Mouse (Mus musculus) T-helper 17 cell (primary cell): ENCODE measurements around the gene Zpbp.

Experiments
- in situ Hi-C, 2 experiments: fragments of 300-600 bp; cut with MboI, MseI; formaldehyde crosslinking; loops; 1 replicate in 1 of 2; 2 replicates in 1 of 2; pipeline ENCODE4 v1.15.1; 2025; ENCODE audit warnings: high pct_unique_total_duplicates in 2 of 2

The Zpbp gene

DNA sequence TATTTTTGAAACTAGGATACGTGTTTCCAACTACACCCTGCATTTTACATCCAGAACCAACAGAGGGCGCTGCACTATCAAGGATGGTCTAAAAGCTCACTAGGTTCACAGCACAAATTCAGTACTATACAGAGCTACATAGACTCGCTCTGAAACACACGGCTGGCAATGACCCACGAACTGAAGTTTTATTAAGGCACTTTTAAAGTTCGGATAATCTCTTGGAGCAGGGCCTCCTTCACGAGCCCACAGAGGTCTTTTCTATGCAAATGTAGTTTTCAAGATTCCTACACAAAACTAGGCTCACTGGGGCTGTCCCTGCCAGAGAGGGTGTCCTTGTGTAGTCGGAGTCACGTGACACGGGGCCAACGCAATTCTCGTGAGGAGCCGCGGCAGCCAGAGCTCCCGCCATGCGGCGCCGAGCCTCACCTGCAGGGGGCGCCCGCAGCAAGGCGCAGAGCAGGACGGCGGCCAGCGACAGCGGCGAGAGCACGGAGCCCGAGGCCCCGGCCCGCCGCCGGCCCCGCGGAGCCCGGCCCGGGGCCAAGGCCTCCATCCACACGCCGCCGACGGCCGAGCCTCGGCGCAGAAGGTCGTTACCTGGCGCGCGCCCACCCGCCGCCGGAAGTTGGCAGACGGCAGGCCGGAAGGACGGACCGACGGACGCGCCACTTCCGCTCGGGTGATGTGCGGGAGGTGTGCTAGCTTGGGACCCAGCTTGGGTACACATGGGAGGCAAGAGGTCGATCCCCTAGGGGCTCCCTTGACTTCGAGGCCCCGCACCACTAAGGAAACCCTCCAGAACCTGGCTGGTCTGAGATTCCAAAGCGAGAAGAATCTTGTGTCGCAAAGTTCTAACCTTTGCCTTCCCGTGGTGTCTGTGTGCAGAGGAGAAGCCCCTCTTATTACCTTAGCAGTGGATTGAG lies at the start of gene Zpbp, which contains the start of gene Spata48:
Gene Zpbp (minus strand): TSS at position 774 of the 926 bp plus-strand sequence.
Gene Spata48 (plus strand): TSS at position 460 of the 926 bp plus-strand sequence.
- in situ Hi-C loops: no loop called here

DNA sequence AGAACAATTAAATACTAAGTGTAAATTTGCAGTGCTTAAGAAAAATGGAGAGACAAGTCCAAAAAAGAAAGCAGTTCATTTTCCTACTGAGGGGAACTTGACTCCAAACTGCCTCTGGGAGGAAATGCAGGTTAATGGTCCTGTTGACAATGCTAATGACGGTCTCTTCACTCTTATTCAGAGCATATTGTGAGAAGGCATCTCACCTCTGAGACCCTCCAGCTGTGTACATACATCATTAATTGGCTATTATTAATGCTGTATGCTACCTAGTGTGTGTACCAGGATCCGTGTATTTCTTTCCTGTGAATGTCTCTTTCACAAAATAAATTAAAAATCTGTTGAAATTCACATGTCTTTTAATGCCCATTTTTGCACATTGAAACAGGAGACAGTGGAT lies 47.2 kb upstream of the Zpbp start:
- in situ Hi-C loops: no loop called here

DNA sequence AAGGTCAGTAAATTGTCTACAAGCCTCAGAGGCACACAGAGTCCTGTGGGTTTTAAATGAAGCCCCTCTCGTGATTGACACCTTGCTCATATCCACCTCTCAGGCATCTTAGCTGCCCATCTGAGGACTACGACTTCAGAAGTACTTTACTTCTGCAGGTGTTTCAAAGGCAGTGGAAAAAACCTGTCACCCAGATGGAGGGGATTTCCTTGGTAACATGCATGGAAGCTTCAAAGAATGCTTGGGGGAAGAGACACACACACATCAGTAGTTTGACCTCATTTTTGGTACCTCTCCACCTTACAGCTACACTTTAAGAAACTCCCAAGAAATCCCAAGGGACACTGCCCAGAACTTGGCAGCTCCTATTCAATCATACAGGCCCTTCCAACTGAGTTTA lies 44.0 kb upstream of the Zpbp start:
- in situ Hi-C loops: no loop called here

DNA sequence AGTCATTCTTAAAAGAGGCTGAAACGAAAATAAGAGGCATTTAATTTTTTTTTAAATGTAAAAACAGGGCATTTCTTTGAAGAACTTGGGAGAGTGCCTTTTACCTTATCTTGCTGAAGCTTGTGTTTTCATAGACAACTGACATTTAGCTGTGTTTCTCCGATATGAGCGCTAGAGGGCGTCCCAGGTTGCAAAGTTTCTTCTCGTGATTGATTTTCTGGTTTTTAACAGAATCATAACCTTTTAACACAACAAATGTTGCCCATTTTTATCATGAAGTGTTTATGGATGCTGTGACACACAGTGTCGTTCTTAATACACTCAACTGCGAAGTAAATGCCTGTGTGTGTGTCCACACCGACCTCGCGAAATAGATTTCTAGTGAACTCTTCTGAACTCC lies 37.7 kb upstream of the Zpbp start:
- in situ Hi-C loops: loop anchor here (5.0 kb wide), 3 partner anchors 57 to 247 kb away; no protein-coding TSS in a partner anchor

DNA sequence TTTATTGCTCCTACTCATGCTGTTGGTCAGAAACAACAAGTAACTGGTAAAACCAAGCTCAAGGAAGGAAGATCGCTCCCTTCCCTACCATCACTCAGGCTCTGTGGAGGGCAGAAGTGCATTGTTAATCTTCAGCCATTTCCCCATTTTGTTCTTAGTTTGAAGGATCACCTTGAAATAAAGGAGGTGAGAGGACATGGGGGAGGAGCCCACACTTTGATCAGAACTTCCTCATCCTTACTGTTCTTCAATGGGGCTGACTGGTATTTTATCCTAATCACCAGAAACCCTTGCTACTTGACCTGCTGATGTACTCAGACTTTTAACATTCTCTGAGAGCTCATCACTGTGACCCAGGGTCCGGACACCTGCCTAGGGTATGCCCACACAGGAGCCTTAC lies 33.5 kb upstream of the Zpbp start:
- in situ Hi-C loops: loop anchor here in 1 of 2 experiments (5.0 kb wide), 1 partner anchor 252 kb away; no protein-coding TSS in a partner anchor

DNA sequence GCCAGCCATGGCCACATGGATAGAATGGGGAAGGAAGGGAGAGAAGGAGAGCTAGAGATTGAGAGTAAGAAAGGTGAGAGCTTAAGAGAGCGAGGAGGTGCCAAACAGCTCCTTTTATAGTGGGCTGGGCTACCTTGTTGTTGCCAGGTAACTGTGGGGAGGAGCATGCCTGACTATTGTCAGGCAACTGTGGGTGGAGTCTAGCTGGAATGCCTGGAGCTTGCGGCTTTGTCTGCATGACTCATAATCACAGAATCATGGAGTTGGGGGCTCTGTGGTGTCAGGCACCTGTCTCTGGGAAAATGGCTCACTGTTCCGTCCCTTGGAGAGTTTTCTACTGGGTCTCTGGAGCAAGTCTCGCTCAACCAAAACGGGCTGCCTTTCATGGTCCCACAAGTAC lies 29.8 kb upstream of the Zpbp start:
- in situ Hi-C loops: no loop called here

DNA sequence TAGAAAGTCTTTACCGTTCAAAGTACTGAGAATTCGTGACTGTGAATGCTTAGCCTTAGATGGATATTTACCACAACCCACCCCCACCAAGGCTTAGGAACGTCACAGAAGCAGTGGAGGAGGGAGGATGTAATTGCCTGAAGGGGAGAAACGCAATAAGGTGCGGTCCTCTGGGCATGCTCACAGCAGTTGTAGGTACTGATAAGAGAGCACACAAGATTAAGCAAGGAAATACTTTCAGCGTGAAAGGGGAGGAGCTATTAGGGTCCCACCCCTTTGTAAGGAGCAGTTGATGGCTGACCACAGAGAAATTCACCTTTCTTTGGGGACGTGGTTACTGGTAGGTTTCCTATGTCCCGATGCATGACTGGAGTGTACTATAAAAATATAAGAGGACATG lies 22.2 kb upstream of the Zpbp start:
- in situ Hi-C loops: no loop called here

DNA sequence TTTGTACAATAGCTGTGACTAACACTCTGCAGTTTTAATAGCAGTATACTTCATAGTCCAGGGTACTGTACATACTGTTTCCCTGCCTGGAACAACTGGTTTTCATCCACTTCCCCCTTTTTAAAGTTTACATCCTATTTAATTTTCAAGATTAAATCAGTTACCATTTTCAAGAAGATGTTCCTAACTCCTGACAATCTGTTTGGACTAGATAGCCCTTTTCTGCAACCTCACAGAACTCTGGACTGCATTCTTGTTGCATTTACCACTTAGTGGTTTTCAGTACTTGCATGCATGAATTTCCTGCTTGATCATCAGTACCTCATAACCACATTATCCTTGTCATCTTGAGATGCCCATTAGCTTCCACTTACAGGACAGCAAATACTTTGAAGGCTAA lies 6.7 kb upstream of the Zpbp start:
- in situ Hi-C loops: no loop called here

DNA sequence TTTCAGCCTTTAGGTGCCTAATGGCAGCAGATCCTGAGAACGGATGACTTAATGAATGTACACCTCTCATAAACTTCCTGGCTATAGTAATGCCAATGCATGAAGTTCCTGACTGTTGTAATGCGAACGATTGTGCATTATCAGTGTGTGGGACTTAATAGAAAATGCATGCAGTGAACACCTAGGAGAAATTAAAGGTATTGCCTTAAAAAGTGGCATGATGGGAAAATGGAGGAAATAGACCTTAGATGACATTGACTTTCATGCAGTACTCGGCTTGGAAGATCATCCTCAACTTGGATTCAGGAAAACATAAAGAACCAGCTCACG lies 318 bp upstream of the Zpbp start:
- in situ Hi-C loops: no loop called here

DNA sequence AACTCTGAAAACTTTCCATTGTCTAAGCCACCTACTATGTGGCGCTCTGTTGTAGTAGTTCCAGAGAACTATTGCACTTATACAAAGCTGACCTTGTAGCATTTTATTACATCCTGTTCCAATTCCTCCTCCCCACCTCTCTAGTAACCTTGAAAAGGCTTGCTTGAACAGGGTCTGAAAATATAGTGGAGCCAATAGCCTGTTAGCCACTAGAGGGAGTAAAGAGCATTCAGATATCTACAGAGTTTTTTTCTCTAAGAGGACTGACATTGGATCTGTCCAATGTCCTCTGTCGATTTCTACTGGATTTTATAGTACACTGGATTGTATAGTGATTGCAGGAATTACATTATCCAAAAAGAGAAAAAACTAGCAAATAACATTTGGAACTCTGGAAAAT lies 7.2 kb downstream of the Zpbp start:
- in situ Hi-C loops: loop anchor here (5.0 kb wide), 3 partner anchors 337 to 522 kb away; no protein-coding TSS in a partner anchor

DNA sequence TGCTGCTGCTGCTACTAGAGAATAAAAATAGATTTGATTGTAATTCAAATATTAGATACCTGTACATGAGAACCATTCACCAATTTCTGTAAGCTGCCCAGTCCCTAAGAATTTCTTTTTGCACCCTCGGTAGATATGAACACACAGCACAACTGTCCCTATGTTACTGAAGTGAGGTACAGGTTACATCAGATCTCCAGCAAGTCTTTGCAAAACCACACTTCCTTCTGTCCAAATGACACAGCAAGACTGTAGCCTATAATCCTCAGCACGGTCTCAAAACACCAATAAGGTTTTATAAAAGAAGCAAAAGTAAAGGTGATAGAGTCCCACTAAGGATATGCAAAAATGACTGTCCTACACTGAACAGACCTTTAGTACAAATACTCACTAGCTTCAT lies 44.9 kb downstream of the Zpbp start:
- in situ Hi-C loops: no loop called here

DNA sequence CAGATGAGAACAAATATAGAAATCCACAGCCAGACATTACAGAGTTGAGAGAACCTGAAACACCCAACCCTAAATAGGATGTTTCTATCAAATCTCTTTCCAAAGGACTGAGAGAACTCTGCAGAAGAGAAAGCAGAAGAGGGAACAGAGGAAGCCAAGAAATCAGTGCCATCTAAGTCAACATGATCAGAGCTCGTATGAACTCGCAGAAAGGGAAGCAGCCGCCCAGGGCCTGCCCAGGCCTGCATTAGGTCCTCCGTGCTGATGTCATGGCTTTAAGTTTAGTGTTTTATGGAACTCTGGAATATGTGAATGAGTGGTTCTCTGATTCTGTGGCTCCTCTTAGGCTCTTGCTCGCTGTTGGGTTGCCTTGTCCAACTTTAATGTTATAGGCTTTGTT lies 48.0 kb downstream of the Zpbp start:
- in situ Hi-C loops: no loop called here

DNA sequence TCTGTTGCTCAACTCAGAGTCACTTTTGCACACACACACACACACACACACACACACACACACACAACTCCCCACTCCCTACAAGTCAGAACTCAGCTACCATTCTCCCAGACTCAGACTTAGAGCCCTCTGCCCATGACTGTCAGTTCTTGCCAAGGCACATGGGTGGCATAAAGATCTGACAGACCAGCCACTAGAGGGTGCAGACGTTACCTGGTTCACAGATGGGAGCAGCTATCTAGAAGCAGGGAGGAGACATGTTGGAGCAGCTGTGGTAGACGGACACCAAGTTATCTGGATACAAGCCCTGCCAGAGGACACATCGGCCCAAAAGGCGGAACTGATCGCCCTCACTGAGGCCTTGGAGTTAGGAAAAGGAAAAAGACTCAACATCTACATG lies 67.5 kb downstream of the Zpbp start:
- in situ Hi-C loops: no loop called here

DNA sequence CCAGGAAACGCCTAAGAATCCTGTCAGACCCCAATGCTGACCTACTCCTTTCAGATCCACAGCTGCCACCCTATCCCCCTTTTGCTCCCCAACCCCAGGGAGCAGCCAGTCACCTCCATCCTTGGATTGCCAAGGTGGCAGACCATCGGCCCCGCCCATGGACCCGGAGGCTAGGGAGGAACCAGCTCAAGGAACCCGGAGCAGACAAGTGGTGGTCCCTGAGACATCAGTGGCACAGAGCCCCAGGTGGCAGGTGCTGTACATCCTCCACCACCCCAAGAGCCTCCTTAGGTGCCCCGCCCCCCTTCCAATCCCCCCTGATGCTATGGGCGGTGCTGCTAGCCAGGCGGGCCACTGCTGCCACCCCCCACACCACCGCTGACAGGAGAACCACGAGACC lies 69.0 kb downstream of the Zpbp start:
- in situ Hi-C loops: no loop called here

DNA sequence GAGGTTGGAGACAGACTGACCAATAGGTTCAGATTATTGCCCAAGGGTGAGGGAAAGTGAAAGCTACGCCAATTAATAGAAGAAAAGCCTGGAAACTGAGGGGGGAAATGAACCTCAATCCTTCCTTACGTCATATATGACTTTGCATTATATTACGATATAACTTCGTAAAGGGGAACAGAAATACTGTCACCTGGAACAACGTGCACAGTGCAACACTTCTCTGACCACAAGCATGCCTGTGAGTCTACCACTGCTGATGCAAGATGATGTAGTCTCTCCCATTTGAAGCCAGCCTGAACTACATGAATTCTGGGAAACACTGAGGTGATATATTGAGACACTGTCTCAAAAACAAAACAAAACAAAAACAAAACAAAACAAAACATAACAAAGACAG lies 90.9 kb downstream of the Zpbp start:
- in situ Hi-C loops: no loop called here

DNA sequence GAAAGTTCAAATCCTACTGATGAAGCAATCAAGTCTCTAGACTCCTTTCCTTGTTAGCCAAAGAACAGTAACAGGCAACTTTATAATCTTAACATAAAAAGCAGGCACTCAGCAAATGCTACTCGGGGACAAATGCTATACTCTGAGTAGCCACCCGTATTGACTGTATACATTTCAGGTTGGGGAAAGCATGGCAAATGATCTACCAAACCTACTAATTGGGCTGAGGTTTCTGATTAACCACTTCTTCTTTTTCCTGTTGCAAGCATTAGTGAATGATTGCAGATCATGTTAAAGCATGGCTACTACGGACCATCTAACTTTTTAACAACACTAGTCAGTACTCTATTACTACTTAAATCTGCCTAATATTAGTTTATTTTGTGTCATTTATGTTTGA lies 178.7 kb downstream of the Zpbp start:
- in situ Hi-C loops: no loop called here

DNA sequence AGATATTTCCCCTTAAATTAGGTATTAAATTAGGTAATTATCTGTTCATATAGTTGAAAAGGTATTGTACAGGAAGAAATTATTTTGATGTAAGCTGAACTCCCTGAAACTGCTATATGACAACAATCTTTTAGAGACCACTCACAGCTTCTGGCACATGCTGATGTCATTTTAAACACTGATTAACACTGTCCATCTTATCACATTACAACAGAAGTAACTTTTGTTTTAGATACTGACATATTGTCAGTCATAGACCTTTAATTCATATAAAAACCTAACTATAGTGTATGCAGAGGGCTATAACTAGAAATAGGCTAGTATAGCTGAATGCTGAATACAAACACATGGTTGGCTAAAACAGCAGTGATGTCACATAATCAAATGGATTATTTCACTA lies 182.1 kb downstream of the Zpbp start:
- in situ Hi-C loops: no loop called here

DNA sequence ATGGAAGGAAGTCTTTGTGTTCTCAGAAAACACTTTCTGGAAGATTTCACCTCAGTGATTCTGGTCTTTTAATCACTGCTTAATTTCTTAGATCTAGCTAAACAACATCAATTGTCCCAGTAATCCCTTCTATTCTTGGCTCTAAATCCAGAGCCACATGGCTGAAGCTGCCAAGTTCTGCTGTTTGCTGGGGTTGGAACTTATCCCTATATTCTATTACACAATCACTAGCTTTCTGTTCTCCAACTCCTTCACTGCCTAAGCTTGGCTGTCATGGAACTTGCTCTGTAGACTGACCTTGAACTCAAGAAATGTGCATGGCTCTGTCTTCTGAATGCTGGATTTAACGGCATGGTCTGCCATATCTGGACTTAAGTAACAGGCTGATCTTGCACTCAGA lies 204.9 kb downstream of the Zpbp start:
- in situ Hi-C loops: loop anchor here in 1 of 2 experiments (10.0 kb wide), 1 partner anchor 537 kb away; no protein-coding TSS in a partner anchor

DNA sequence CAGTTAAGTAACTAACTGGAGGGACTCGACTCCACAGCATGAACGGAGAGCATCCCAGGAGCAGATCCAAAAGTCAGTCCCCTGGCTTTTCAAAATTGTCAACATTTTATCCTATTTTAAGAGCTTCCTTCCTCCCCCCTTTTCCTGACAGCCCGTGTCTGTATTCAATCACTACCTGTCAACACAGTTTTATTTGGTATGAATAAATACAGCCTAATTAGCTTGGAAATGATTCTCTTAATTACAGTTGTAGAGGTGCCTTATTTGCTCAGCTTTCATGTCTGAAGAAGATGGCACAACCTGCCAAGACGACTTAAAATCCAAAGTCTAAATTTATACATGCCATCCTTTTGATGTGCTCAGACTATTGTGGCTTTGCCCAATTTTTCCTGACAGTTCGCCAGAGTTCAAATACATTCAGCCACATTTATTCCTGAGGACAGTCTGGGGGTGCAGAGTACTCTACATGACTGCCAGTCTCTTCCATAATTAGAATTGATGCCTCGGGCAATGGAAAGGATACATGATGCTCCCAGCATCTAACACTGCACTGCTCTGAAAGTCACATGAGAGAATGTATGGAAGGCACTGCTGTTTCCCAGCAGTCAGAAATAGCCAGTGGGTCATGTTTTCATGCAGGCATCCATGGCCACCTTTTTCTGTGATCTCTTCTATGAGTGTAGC lies 219.4 kb downstream of the Zpbp start:
- in situ Hi-C loops: no loop called here

DNA sequence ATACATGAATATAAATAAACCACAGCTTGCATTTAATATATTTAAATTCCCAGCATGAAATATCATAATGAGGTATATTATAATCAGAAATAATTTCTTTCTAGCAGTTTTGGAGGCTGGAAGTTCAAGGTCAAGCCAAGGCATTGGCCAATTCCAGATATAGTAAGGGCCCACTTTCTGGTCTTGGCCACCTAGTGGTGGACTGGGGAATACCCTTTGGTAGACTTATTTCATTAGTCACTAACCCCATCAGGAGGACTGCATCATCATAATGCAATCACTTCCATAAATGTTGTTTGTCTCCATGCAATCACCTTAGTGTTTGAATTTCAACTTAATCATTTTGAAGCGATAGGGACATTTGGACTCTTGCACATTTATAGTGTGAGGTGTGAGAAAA lies 222.9 kb downstream of the Zpbp start:
- in situ Hi-C loops: no loop called here
